24 mouse cellular contexts compared by ENCODE assay signal in the genomic region with DNA sequence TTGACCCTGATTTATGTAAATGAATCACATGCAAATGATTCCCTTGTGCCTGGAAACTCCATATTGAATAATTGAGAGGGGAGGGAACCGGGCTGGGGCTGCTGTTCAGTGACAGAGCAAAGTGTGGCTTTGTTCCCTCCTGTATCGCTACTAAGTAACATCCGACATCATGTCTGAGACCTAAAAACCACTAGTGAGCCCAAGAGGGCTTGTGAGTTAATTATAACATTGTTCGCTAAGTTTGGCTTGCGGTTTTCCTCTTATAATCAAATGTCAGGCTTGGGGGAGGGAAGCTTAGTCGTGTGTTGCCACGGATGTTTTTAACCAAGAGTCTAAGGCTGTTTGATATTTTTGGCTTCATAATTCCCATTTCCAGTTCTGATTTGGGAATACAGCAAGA. TPM values are rescaled to one million over a fixed set of nuclear protein-coding genes. Genes with fewer than 3 reads are reported as not detected.
DNase-seq lines count a peak whose midpoint lies in the region; ATAC-seq lines count a peak whose summit lies in the region.
"Had no signal": no experiment of that assay in that cellular context is flagged by ENCODE, and none has a peak within 500 bp of the region (broad histone marks: within the 10 kb centered on the region; RNA-seq: fewer than 3 reads in every experiment).

No protein-coding gene starts in this region.

- WGBS in embryonic facial prominence, embryonic 13.5 days: 54% methylated on average over 7 of the region's 7 CpGs
- 88% methylated on average over 7 of the region's 7 CpGs for WGBS in embryonic facial prominence, embryonic 10.5 days

- H3K4me3 ChIP-seq in embryonic facial prominence, embryonic 13.5 days: no peak overlapping the region
- no peak overlapping the region for H3K4me3 ChIP-seq in embryonic facial prominence, embryonic 10.5 days
- H3K4me3 ChIP-seq: erythroblast, embryonic 14.5 days; forebrain, embryonic 13.5 days; heart, embryonic 13.5 days; hindbrain, embryonic 13.5 days; kidney, embryonic 15.5 days had no signal

- peaks cover 37% of the 10 kb centered on the region for H3K4me1 ChIP-seq in embryonic facial prominence, embryonic 13.5 days
- peaks cover 36% of the 10 kb centered on the region for H3K4me1 ChIP-seq in embryonic facial prominence, embryonic 10.5 days

- H3K36me3 ChIP-seq in embryonic facial prominence, embryonic 13.5 days: no peaks in the 10 kb centered on the region
- no peaks in the 10 kb centered on the region for H3K36me3 ChIP-seq in embryonic facial prominence, embryonic 10.5 days (replicated peaks)
- H3K36me3 ChIP-seq: heart, embryonic 13.5 days; hindbrain, embryonic 13.5 days; kidney, embryonic 15.5 days had no signal

- H3K27me3 ChIP-seq in embryonic facial prominence, embryonic 13.5 days: peaks cover 17% of the 10 kb centered on the region
- H3K27me3 ChIP-seq in embryonic facial prominence, embryonic 10.5 days (replicated peaks; ENCODE audit: low read depth, poor library complexity, severe bottlenecking): peaks cover 32% of the 10 kb centered on the region
- H3K27me3 ChIP-seq: heart, embryonic 13.5 days had no signal

- DNase-seq in embryonic facial prominence, embryonic 10.5 days (ENCODE audit: low spot score): no peak
- peak; percentile 12 for DNase-seq in thymus, postnatal 25 days
- DNase-seq in thymus, postnatal 36 days: no peak
- DNase-seq in kidney, adult 9 months: no peak
- DNase-seq in retina, embryonic 14.5 days (ENCODE audit: low spot score): no peak
- DNase-seq: adrenal gland, postnatal 10 days; cerebellum, adult 11-12 months; cerebellum, postnatal 36 days; gastrocnemius, postnatal 10 days; heart, adult 11 months; kidney, postnatal 4 days; lung, adult 18-20 months; lung, postnatal 14 days; spleen, adult 18-20 months had no signal

- H3K27ac ChIP-seq in embryonic facial prominence, embryonic 13.5 days: no peak overlapping the region
- H3K27ac ChIP-seq in embryonic facial prominence, embryonic 10.5 days (replicated peaks): no peak overlapping the region
- H3K27ac ChIP-seq: forebrain, embryonic 13.5 days; heart, embryonic 13.5 days; hindbrain, embryonic 13.5 days; kidney, embryonic 15.5 days had no signal

- H3K9me3 ChIP-seq in embryonic facial prominence, embryonic 13.5 days: no peaks in the 10 kb centered on the region
- H3K9me3 ChIP-seq in embryonic facial prominence, embryonic 10.5 days: no peaks in the 10 kb centered on the region
- H3K9me3 ChIP-seq: forebrain, embryonic 13.5 days; heart, embryonic 13.5 days; hindbrain, embryonic 13.5 days; kidney, embryonic 15.5 days had no signal

- ATAC-seq in embryonic facial prominence, embryonic 13.5 days (ENCODE audit: insufficient number of reproducible peaks, insufficient read depth, low FRiP score, low TSS enrichment, low read depth): no peak
- ATAC-seq in inflammation-experienced regulatory T-cells, adult 6 months: peak; percentile 56
- no peak for ATAC-seq in megakaryocyte progenitor cell, adult 5-6 weeks (replicated peaks; ENCODE audit: poor library complexity)
- ATAC-seq: forebrain, embryonic 13.5 days; intestine, embryonic 16.5 days had no signal

- 0 out of 2 replicates have a peak overlapping the region, but pooled peaks have one; percentile 1 for H3K4me2 ChIP-seq in embryonic facial prominence, embryonic 13.5 days
- H3K4me2 ChIP-seq: forebrain, embryonic 13.5 days; heart, embryonic 13.5 days; hindbrain, embryonic 13.5 days; kidney, embryonic 15.5 days; liver, embryonic 11.5 days had no signal

- no peak overlapping the region for H3K9ac ChIP-seq in embryonic facial prominence, embryonic 13.5 days
- H3K9ac ChIP-seq: forebrain, embryonic 13.5 days; heart, embryonic 13.5 days; hindbrain, embryonic 13.5 days; kidney, embryonic 15.5 days had no signal

RNA-seq across cellular contexts. Expression of a gene that starts 49.8 kb away (rescaled TPM):
- polyA plus RNA-seq in embryonic facial prominence, embryonic 13.5 days (2015; fragmentation: Nextera tagmentation; extraction: Ambion mirVana): 24.8 and 27.7 TPM in 2 replicates
- polyA plus RNA-seq in embryonic facial prominence, embryonic 10.5 days (2016; fragmentation: Nextera tagmentation; extraction: Ambion mirVana): 16.2 and 16.4 TPM in 2 replicates
- polyA plus RNA-seq in inflammation-experienced regulatory T-cells, adult 6 months (2017; shearing (Covaris generic)): 10 to 100 TPM in 2 of 3 experiments, 1 to 10 TPM in 1; 8.1 to 12.1 (median 11.4) TPM
- 6.6 and 7.3 TPM in 2 replicates for total RNA-seq in megakaryocyte progenitor cell, adult 5-6 weeks (2015)
- total RNA-seq in megakaryocyte progenitor cell, adult 5-6 weeks (2017): 23.8 and 32.2 TPM in 2 replicates

RNA-seq across cellular contexts. Expression of a gene that starts 50.2 kb away (rescaled TPM):
- polyA plus RNA-seq in embryonic facial prominence, embryonic 13.5 days (2015; fragmentation: Nextera tagmentation; extraction: Ambion mirVana): 1.7 and 1.8 TPM in 2 replicates
- polyA plus RNA-seq in embryonic facial prominence, embryonic 10.5 days (2016; fragmentation: Nextera tagmentation; extraction: Ambion mirVana): 0.24 and 0.26 TPM in 2 replicates
- polyA plus RNA-seq in inflammation-experienced regulatory T-cells, adult 6 months (2017; shearing (Covaris generic)): under 1 TPM in 1 of 3 experiments, not detected in 2; 0.20 TPM
- total RNA-seq in megakaryocyte progenitor cell, adult 5-6 weeks (2015): not detected in 2 replicates
- total RNA-seq in megakaryocyte progenitor cell, adult 5-6 weeks (2017): 0.04 TPM in 1 of 2 replicates, not detected in the other

RNA-seq across cellular contexts. Expression of a gene that starts 53.9 kb away (rescaled TPM):
- polyA plus RNA-seq in embryonic facial prominence, embryonic 13.5 days (2015; fragmentation: Nextera tagmentation; extraction: Ambion mirVana): 1.3 and 1.5 TPM in 2 replicates
- 0.60 and 0.88 TPM in 2 replicates for polyA plus RNA-seq in embryonic facial prominence, embryonic 10.5 days (2016; fragmentation: Nextera tagmentation; extraction: Ambion mirVana)
- not detected for polyA plus RNA-seq in inflammation-experienced regulatory T-cells, adult 6 months (2017; shearing (Covaris generic))
- 0.17 TPM in 1 of 2 replicates, not detected in the other for total RNA-seq in megakaryocyte progenitor cell, adult 5-6 weeks (2015)
- 0.04 TPM in 1 of 2 replicates, not detected in the other for total RNA-seq in megakaryocyte progenitor cell, adult 5-6 weeks (2017)
- total RNA-seq: gastrocnemius, postnatal 10 days had no signal
- polyA plus RNA-seq: erythroblast, embryonic 14.5 days had no signal
